Mouse (Mus musculus) testis, adult 2 months (tissue): ENCODE data around the gene Fxyd6.

Experiments used
- CTCF ChIP-seq: fragments of 200-500 bp; IDR thresholded peaks from 2 replicates; pipeline ENCODE4 v1.5.1; 2012; ENCODE audit warnings: low read depth, mild to moderate bottlenecking, inconsistent platforms, low read length, moderate library complexity; ENCODE audit not compliant: control insufficient read depth, insufficient read depth, insufficient replicate concordance
- POLR2A ChIP-seq: fragments of 200-500 bp; IDR thresholded peaks from 2 replicates; pipeline ENCODE4 v1.6.1; 2012; ENCODE audit warnings: low read depth, mild to moderate bottlenecking, inconsistent platforms, low read length, moderate library complexity; ENCODE audit not compliant: control insufficient read depth

GRCm38 (mm10) chr9:45362051-45362461 lies 7.9 kb upstream of the Fxyd6 start:
- no peak for TF ChIP-seq CTCF
- no peak for TF ChIP-seq POLR2A
